Mouse (Mus musculus): Measurements from ENCODE around the gene Slc7a6os. TPM values are rescaled to one million over a fixed set of nuclear protein-coding genes. Genes with fewer than 3 reads are reported as not detected.

Gene Slc7a6os
- polyA plus RNA-seq, 1 experiment = 21.7 TPM

DNA sequence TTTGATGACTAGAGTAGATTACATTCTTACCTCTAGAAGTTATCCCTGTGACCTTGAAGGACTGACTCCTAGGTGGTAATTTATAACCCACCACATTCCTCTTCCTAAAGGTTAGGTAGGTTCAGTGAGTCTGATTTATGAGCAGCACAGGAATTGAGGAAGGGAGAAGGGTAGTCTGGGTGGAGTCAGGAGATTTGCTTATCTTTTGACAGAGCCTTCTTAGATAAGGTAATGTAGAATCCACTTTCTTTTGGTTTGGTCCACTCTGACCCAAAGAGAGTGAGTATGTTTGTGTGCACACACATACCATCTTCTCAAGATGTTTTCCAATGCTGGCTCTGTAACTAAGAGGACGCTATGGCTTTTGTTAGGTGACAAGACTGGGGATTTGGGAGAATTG, 33.1 kb downstream of the Slc7a6os start:
- H3K79me2 ChIP-seq (ENCODE audit: control insufficient read depth, insufficient read depth) = peaks cover 32% of the 10 kb centered on the region
- TF ChIP-seq USF1 (IDR thresholded peaks at IDR 0.05; ENCODE audit: low read depth) (no peak), TCF12 (IDR thresholded peaks at IDR 0.05; ENCODE audit: insufficient read depth, poor library complexity, severe bottlenecking) (no peak), CEBPB (IDR thresholded peaks at IDR 0.05; ENCODE audit: insufficient read depth, poor library complexity, severe bottlenecking) (no peak), MYOD1 (IDR thresholded peaks at IDR 0.05; ENCODE audit: control insufficient read depth in 1 of 3, insufficient read length in 2 of 3, low read depth in 2 of 3) (no peak), MYOG (IDR thresholded peaks at IDR 0.05; ENCODE audit: control insufficient read depth in 1 of 3, insufficient read depth in 1 of 3, insufficient read length in 2 of 3, low read depth in 2 of 3) (no peak), POLR2AphosphoS2 (IDR thresholded peaks at IDR 0.05; ENCODE audit: insufficient read length, low read depth) (no peak), POLR2A (IDR thresholded peaks at IDR 0.05; ENCODE audit: insufficient read length, low read depth) (no peak), REST (IDR thresholded peaks at IDR 0.05; ENCODE audit: insufficient read depth, insufficient read length) (no peak), SRF (IDR thresholded peaks at IDR 0.05; ENCODE audit: control insufficient read depth, insufficient read length, low read depth) (no peak), MAX (IDR thresholded peaks at IDR 0.05; ENCODE audit: low read depth) (no peak)
- no peak overlapping the region for H3K4me3 ChIP-seq
- no peak overlapping the region for H3K4me2 ChIP-seq (ENCODE audit: low read depth)
- no peaks in the 10 kb centered on the region for H3K27me3 ChIP-seq (ENCODE audit: control insufficient read depth, insufficient read depth, insufficient read length)
- H3K36me3 ChIP-seq (ENCODE audit: control insufficient read depth, insufficient read depth) = peaks cover 4% of the 10 kb centered on the region
- H3ac ChIP-seq (ENCODE audit: control insufficient read depth, insufficient read length) = no peak overlapping the region

DNA sequence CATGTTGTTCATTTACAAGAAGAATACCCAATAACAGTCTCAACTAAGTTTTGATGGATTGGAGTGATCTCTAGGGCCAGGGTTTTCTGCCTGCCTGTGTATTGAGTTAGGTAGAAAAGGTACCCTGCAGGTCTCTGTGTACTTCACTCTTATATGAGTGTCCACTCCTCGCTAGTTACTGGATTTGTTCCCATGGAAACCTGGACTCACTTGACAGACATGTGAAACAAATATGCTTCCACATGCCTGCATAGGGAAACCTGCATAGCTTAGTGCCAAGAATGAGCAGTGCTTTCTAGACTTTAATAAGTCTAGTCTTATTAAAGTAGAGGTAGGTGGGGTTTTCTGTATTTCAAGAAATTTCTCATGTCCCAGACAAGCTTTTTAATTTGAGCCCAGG, 33.8 kb downstream of the Slc7a6os start:
- H3K27me3 ChIP-seq (ENCODE audit: control insufficient read depth, insufficient read depth, insufficient read length) = no peaks in the 10 kb centered on the region
- TF ChIP-seq SRF (IDR thresholded peaks at IDR 0.05; ENCODE audit: control insufficient read depth, insufficient read length, low read depth) (no peak), TCF3 (IDR thresholded peaks at IDR 0.05; ENCODE audit: insufficient read length, low read depth) (no peak), POLR2AphosphoS2 (IDR thresholded peaks at IDR 0.05; ENCODE audit: insufficient read length, low read depth) (no peak), MYOG (IDR thresholded peaks at IDR 0.05; ENCODE audit: control insufficient read depth in 1 of 3, insufficient read depth in 1 of 3, insufficient read length in 2 of 3, low read depth in 2 of 3) (no peak), MYOD1 (IDR thresholded peaks at IDR 0.05; ENCODE audit: control insufficient read depth in 1 of 3, insufficient read length in 2 of 3, low read depth in 2 of 3) (no peak), USF1 (IDR thresholded peaks at IDR 0.05; ENCODE audit: low read depth) (no peak), REST (IDR thresholded peaks at IDR 0.05; ENCODE audit: insufficient read depth, insufficient read length) (no peak), POLR2A (IDR thresholded peaks at IDR 0.05; ENCODE audit: insufficient read length, low read depth) (no peak), TCF12 (IDR thresholded peaks at IDR 0.05; ENCODE audit: insufficient read depth, poor library complexity, severe bottlenecking) (no peak), CEBPB (IDR thresholded peaks at IDR 0.05; ENCODE audit: insufficient read depth, poor library complexity, severe bottlenecking) (no peak), E2F4 (IDR thresholded peaks at IDR 0.05; ENCODE audit: insufficient read depth) (no peak), MAX (IDR thresholded peaks at IDR 0.05; ENCODE audit: low read depth) (no peak)
- H3K4me3 ChIP-seq = no peak overlapping the region
- no peak overlapping the region for H3K4me2 ChIP-seq (ENCODE audit: low read depth)
- H3K36me3 ChIP-seq (ENCODE audit: control insufficient read depth, insufficient read depth) = peaks cover 4% of the 10 kb centered on the region
- H3K79me2 ChIP-seq (ENCODE audit: control insufficient read depth, insufficient read depth) = peaks cover 32% of the 10 kb centered on the region
- H3ac ChIP-seq (ENCODE audit: control insufficient read depth, insufficient read length) = no peak overlapping the region

- TF ChIP-seq TCF12 (IDR thresholded peaks at IDR 0.05; ENCODE audit: insufficient read depth, poor library complexity, severe bottlenecking) = no peak
- TF ChIP-seq E2F4 (IDR thresholded peaks at IDR 0.05; ENCODE audit: insufficient read depth) = no peak
- peaks cover 57% of the 10 kb centered on the region for H3K79me2 ChIP-seq (ENCODE audit: control insufficient read depth, insufficient read depth)
- H3ac ChIP-seq (ENCODE audit: control insufficient read depth, insufficient read length) = no peak overlapping the region
- H3K4me2 ChIP-seq (ENCODE audit: low read depth) = no peak overlapping the region
- no peak overlapping the region for H3K4me3 ChIP-seq
- no peaks in the 10 kb centered on the region for H3K36me3 ChIP-seq (ENCODE audit: control insufficient read depth, insufficient read depth)
- H3K27me3 ChIP-seq (ENCODE audit: control insufficient read depth, insufficient read depth, insufficient read length) = no peaks in the 10 kb centered on the region
These were observed 37.2 kb downstream of the Slc7a6os start for GRCm38 (mm10) chr8:106173566-106173965.

- Histone ChIP-seq H3K36me3 (ENCODE audit: control insufficient read depth, insufficient read depth) (no peaks in the 10 kb centered on the region), H3K79me2 (ENCODE audit: control insufficient read depth, insufficient read depth) (peaks cover 34% of the 10 kb centered on the region), H3ac (ENCODE audit: control insufficient read depth, insufficient read length) (peak overlapping the region; percentile 74), H3K27me3 (ENCODE audit: control insufficient read depth, insufficient read depth, insufficient read length) (no peaks in the 10 kb centered on the region), H3K4me3 (peak overlapping the region; percentile 89), H3K4me2 (ENCODE audit: low read depth) (peak overlapping the region; percentile 100)
- TF ChIP-seq POLR2A (IDR thresholded peaks at IDR 0.05; ENCODE audit: insufficient read length, low read depth) = no peak
- no peak for TF ChIP-seq TCF3 (IDR thresholded peaks at IDR 0.05; ENCODE audit: insufficient read length, low read depth)
- TF ChIP-seq CEBPB (IDR thresholded peaks at IDR 0.05; ENCODE audit: insufficient read depth, poor library complexity, severe bottlenecking) = no peak
- TF ChIP-seq POLR2AphosphoS2 (IDR thresholded peaks at IDR 0.05; ENCODE audit: insufficient read length, low read depth) = no peak
- TF ChIP-seq MAX (IDR thresholded peaks at IDR 0.05; ENCODE audit: low read depth) = no peak
- no peak for TF ChIP-seq E2F4 (IDR thresholded peaks at IDR 0.05; ENCODE audit: insufficient read depth)
- no peak for TF ChIP-seq SRF (IDR thresholded peaks at IDR 0.05; ENCODE audit: control insufficient read depth, insufficient read length, low read depth)
- no peak for TF ChIP-seq USF1 (IDR thresholded peaks at IDR 0.05; ENCODE audit: low read depth)
- TF ChIP-seq TCF12 (IDR thresholded peaks at IDR 0.05; ENCODE audit: insufficient read depth, poor library complexity, severe bottlenecking) = no peak
- TF ChIP-seq REST (IDR thresholded peaks at IDR 0.05; ENCODE audit: insufficient read depth, insufficient read length) = no peak
- no peak for TF ChIP-seq MYOG (IDR thresholded peaks at IDR 0.05; ENCODE audit: control insufficient read depth in 1 of 3, insufficient read depth in 1 of 3, insufficient read length in 2 of 3, low read depth in 2 of 3)
These were observed 40.7 kb downstream of the Slc7a6os start for GRCm38 (mm10) chr8:106169934-106170480.

Data from myocyte (in vitro differentiated cells).